Mouse (Mus musculus): ENCODE results near the gene Phospho1.

DNA sequence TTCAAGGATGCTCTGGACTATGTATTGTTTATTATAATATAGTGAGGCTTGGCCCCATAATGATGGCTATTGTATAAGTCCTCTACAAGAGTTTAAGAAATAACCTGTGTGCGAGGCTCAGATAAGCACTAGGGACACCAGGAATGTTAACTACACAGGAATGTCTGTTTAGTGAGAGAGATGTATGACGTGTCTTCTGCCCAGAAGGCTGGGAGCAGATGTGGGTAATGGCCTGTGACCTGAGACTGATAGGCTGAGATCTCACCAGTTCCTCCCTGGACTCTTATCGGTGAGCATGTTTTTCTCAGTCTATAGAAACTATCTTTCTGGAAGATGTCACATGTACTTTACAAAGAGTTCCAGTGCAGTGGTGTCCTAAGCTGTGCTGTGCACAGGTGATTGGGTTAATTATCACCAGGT is 35.8 kb downstream of the Phospho1 start:
- no peak for TF ChIP-seq POLR2A (IDR thresholded peaks at IDR 0.05; ENCODE audit: low read depth, low read length)
- TF ChIP-seq CTCF (IDR thresholded peaks at IDR 0.05; ENCODE audit: extremely low read depth, insufficient read depth, insufficient read length, insufficient replicate concordance): no peak

All from spleen, adult 2 months (tissue).